Comparison of ENCODE assay signal across 12 mouse cellular contexts in the genomic region with DNA sequence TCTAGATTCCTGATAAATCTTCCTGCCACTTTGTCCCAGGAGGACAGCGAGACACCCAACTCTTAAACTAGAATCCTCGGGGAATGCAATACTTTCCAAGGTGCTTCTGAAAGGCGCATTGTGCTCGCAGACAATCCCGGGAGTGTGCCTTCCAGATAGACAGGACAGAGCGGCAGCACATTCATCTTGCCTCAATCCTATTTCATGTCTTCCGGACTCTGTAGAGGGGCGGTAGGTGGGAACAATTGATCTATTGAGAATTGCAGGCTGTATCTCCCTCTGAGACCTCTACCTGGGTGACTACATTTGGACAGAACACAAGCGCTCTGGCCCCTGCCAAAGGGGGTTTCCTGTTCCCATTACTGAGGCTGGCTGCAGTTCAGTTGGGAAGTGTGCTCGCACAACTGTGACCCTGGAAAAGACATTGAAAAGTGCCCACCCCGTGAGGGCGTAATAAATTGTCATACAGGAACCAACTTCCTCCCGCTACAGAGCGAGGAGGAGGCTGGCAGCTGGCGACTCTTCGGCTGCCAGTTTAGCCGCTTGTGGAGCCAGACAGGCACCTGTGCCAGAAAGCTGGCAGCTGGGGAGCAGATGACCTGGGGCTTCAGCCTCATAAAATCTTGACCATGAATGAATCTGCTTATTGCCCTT. TPM values are rescaled to one million over a fixed set of nuclear protein-coding genes. Genes with fewer than 3 reads are reported as not detected.
A peak's percentile ranks its signal among the peaks of the same experiment; 100 is the strongest.
DNase-seq lines count a peak whose midpoint lies in the region; ATAC-seq and TF ChIP-seq lines count a peak whose summit lies in the region.
"Had no signal": no experiment of that assay in that cellular context is flagged by ENCODE, and none has a peak within 500 bp of the region (broad histone marks: within the 10 kb centered on the region; RNA-seq: fewer than 3 reads in every experiment).

No protein-coding gene starts in this region.

- TF ChIP-seq POLR2A in lung, adult 2 months (IDR thresholded peaks at IDR 0.05; ENCODE audit: borderline replicate concordance, extremely low read depth, low read depth, low read length): no peak

- no peak overlapping the region for H3K27ac ChIP-seq in heart, embryonic 12.5 days (ENCODE audit: poor library complexity, severe bottlenecking)
- no peak overlapping the region for H3K27ac ChIP-seq in midbrain, embryonic 10.5 days (replicated peaks)
- H3K27ac ChIP-seq: liver, embryonic 12.5 days; stomach, embryonic 15.5 days had no signal

- no peaks in the 10 kb centered on the region for H3K36me3 ChIP-seq in heart, embryonic 12.5 days
- H3K36me3 ChIP-seq in midbrain, embryonic 10.5 days: no peaks in the 10 kb centered on the region
- H3K36me3 ChIP-seq: liver, embryonic 12.5 days; stomach, embryonic 15.5 days had no signal

- no peaks in the 10 kb centered on the region for H3K9me3 ChIP-seq in heart, embryonic 12.5 days (replicated peaks)
- no peaks in the 10 kb centered on the region for H3K9me3 ChIP-seq in midbrain, embryonic 10.5 days (replicated peaks)
- H3K9me3 ChIP-seq: liver, embryonic 12.5 days; stomach, embryonic 15.5 days had no signal

- WGBS in heart, embryonic 12.5 days: 77% methylated on average over 17 of the region's 17 CpGs
- 29% methylated on average over 17 of the region's 17 CpGs for whole genome bisulfite sequencing in lung, adult 2 months
- WGBS in midbrain, embryonic 10.5 days: 91% methylated on average over 17 of the region's 17 CpGs

- H3K27me3 ChIP-seq in heart, embryonic 12.5 days (replicated peaks): no peaks in the 10 kb centered on the region
- H3K27me3 ChIP-seq in midbrain, embryonic 10.5 days (ENCODE audit: low read depth, poor library complexity, severe bottlenecking): no peaks in the 10 kb centered on the region
- H3K27me3 ChIP-seq: liver, embryonic 12.5 days; stomach, embryonic 15.5 days had no signal

- ATAC-seq in heart, embryonic 12.5 days (ENCODE audit: insufficient number of reproducible peaks, low FRiP score): no peak
- ATAC-seq: intestine, postnatal 0 days; liver, embryonic 12.5 days had no signal

- no peak overlapping the region for H3K4me3 ChIP-seq in heart, embryonic 12.5 days
- no peak overlapping the region for H3K4me3 ChIP-seq in lung, adult 2 months (replicated peaks; ENCODE audit: extremely low read depth, low read depth, low read length)
- H3K4me3 ChIP-seq in midbrain, embryonic 10.5 days: no peak overlapping the region
- H3K4me3 ChIP-seq: liver, embryonic 12.5 days; stomach, embryonic 15.5 days had no signal

- H3K4me2 ChIP-seq in heart, embryonic 12.5 days: no peak overlapping the region
- H3K4me2 ChIP-seq: liver, embryonic 12.5 days; stomach, embryonic 15.5 days had no signal

- H3K9ac ChIP-seq in heart, embryonic 12.5 days: no peak overlapping the region
- H3K9ac ChIP-seq: liver, embryonic 12.5 days; stomach, embryonic 15.5 days had no signal

- H3K4me1 ChIP-seq in heart, embryonic 12.5 days (replicated peaks): no peaks in the 10 kb centered on the region
- no peaks in the 10 kb centered on the region for H3K4me1 ChIP-seq in lung, adult 2 months (ENCODE audit: control insufficient read depth, insufficient read depth, low read length)
- no peaks in the 10 kb centered on the region for H3K4me1 ChIP-seq in midbrain, embryonic 10.5 days
- H3K4me1 ChIP-seq: liver, embryonic 12.5 days; stomach, embryonic 15.5 days had no signal

- TF ChIP-seq CTCF in lung, adult 2 months (IDR thresholded peaks at IDR 0.05; ENCODE audit: insufficient read depth, low read length): no peak

- DNase-seq in heart, adult 18-20 months: peak; percentile 8 to 20
- peak; percentile 54 for DNase-seq in adrenal gland, postnatal 10 days
- peak; percentile 16 for DNase-seq in cerebellum, adult 9-10 months
- peak; percentile 12 for DNase-seq in lung, adult 2 months
- DNase-seq in heart, adult 8-10 months (ENCODE audit: low spot score): no peak
- no peak for DNase-seq in natural killer cell, adult 2 months (ENCODE audit: low spot score in 2 of 2)
- no peak for DNase-seq in midbrain, embryonic 10.5 days (ENCODE audit: low spot score)

RNA-seq across cellular contexts. Expression of gene Syce1l, which starts 45.0 kb away (rescaled TPM):
- not detected for total RNA-seq in heart, adult 18-20 months (2021)
- polyA plus RNA-seq in heart, embryonic 12.5 days (2016; fragmentation: Nextera tagmentation; extraction: Ambion mirVana): not detected in 2 replicates
- total RNA-seq in adrenal gland, postnatal 10 days (2021): under 1 TPM in 1 of 2 experiments, not detected in 1; 0.55 TPM
- polyA plus RNA-seq in lung, adult 2 months (2012; rRNA removed): 0.18 TPM in 1 of 2 replicates, not detected in the other
- total RNA-seq in heart, adult 8-10 months (2022): not detected
- polyA plus RNA-seq in midbrain, embryonic 10.5 days (2016; fragmentation: Nextera tagmentation; extraction: Ambion mirVana): 0.17 TPM in 1 of 2 replicates, not detected in the other
- total RNA-seq: neutrophil, adult 5-6 weeks had no signal
- polyA plus RNA-seq: intestine, postnatal 0 days; liver, embryonic 12.5 days; stomach, embryonic 15.5 days had no signal

RNA-seq across cellular contexts. Expression of gene Mon1b, which starts 52.6 kb away (rescaled TPM):
- 1 to 10 TPM; 6.0 to 6.7 TPM for total RNA-seq in heart, adult 18-20 months (2021)
- polyA plus RNA-seq in heart, embryonic 12.5 days (2016; fragmentation: Nextera tagmentation; extraction: Ambion mirVana): 6.1 TPM in 2 replicates
- total RNA-seq in adrenal gland, postnatal 10 days (2021): 10 to 100 TPM; 12.4 to 13.8 TPM
- 9.5 and 10.9 TPM in 2 replicates for polyA plus RNA-seq in lung, adult 2 months (2012; rRNA removed)
- total RNA-seq in heart, adult 8-10 months (2022): 1 to 10 TPM; 5.8 to 6.7 (median 6.5) TPM
- 8.0 and 10.9 TPM in 2 replicates for polyA plus RNA-seq in midbrain, embryonic 10.5 days (2016; fragmentation: Nextera tagmentation; extraction: Ambion mirVana)

Comparison
In these comparisons a context has a peak if more than half of its experiments do, and no peak if none do; other contexts are left out.
1. DNase-seq: peak in heart, adult 18-20 months (2 of 2), adrenal gland, postnatal 10 days (single experiment), cerebellum, adult 9-10 months (single experiment) and lung, adult 2 months (single experiment); none in heart, adult 8-10 months (single experiment), natural killer cell, adult 2 months (0 of 2) and midbrain, embryonic 10.5 days (single experiment).